In the genomic region with DNA sequence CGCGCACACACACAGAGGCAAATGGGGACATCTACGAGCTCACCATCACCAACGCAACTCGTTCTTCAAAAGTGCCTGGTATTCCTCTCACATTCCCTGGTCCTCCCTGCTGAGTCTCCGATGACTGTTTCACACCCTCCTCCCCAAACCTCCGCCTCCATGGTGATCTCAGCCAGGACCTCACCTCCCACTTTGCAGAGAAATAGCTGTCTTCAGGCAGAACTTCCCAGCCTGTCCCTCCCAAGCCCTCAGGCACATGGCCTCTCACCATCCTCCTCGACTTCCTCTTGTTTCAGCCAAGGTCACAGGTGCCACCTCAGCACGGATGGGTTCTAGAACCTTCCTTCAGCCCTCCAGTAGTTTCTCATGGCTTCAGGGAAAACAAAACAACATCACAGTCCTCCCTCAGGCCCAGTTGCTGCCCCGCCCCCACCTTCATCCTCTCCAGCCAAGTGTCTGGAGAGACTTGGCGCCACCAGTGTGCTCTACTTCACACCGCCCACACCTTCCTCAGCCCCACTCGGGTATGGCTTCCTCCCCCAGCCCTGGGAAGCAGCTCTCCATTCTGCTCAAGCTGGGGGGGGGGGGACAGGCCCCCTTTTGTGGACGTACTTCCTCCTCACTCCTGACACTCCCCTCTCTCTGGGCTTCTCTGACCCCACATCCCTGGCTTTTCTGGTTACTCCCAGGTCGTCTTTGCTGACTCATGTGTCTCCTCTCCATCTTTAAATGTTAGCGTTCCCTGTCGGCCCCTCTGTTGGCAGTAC, we compare ENCODE assay signal across 12 mouse cellular contexts. TPM values are rescaled to one million over a fixed set of nuclear protein-coding genes. Genes with fewer than 3 reads are reported as not detected.
A peak's percentile ranks its signal among the peaks of the same experiment; 100 is the strongest.
DNase-seq lines count a peak whose midpoint lies in the region; ATAC-seq and TF ChIP-seq lines count a peak whose summit lies in the region.
"Had no signal": no experiment of that assay in that cellular context is flagged by ENCODE, and none has a peak within 500 bp of the region (broad histone marks: within the 10 kb centered on the region; RNA-seq: fewer than 3 reads in every experiment).

No protein-coding gene starts in this region.

- H3K4me3 ChIP-seq in embryonic facial prominence, embryonic 11.5 days (ENCODE audit: low read depth, low read length), result no peak overlapping the region
- H3K4me3 ChIP-seq in embryonic facial prominence, embryonic 10.5 days, result no peak overlapping the region
- H3K4me3 ChIP-seq in lung, embryonic 16.5 days (ENCODE audit: low read length), result no peak overlapping the region
- H3K4me3 ChIP-seq in heart, embryonic 16.5 days (ENCODE audit: low read length), result no peak overlapping the region
- H3K4me3 ChIP-seq in hindbrain, postnatal 0 days (ENCODE audit: low read length), result no peak overlapping the region
- H3K4me3 ChIP-seq: forebrain, embryonic 15.5 days; neural tube, embryonic 12.5 days had no signal

- H3K9ac ChIP-seq in embryonic facial prominence, embryonic 11.5 days (replicated peaks; ENCODE audit: low read length), result no peak overlapping the region
- H3K9ac ChIP-seq in lung, embryonic 16.5 days (ENCODE audit: low read length), result no peak overlapping the region
- H3K9ac ChIP-seq in heart, embryonic 16.5 days (ENCODE audit: low read length), result no peak overlapping the region
- H3K9ac ChIP-seq in hindbrain, postnatal 0 days (replicated peaks; ENCODE audit: low read length), result no peak overlapping the region
- H3K9ac ChIP-seq: forebrain, embryonic 15.5 days; neural tube, embryonic 12.5 days had no signal

- 0 out of 2 replicates have a peak, but pooled peaks have one; percentile 9 for ATAC-seq in embryonic facial prominence, embryonic 11.5 days (replicated peaks; ENCODE audit: insufficient number of reproducible peaks, low FRiP score, low TSS enrichment, low read depth)
- peak; percentile 36; the same call in 1 of the 2 replicates for ATAC-seq in lung, embryonic 16.5 days (ENCODE audit: low read depth)
- peak; percentile 76; the same call in 1 of the 2 replicates for ATAC-seq in heart, embryonic 16.5 days (replicated peaks; ENCODE audit: extremely low read depth, insufficient read depth, low FRiP score)
- ATAC-seq in hindbrain, postnatal 0 days, result no peak
- ATAC-seq: forebrain, embryonic 15.5 days had no signal

- TF ChIP-seq CTCF in hindbrain, postnatal 0 days (IDR thresholded peaks at IDR 0.05; ENCODE audit: low read depth), result no peak

- H3K9me3 ChIP-seq in embryonic facial prominence, embryonic 11.5 days (replicated peaks; ENCODE audit: control insufficient read depth, low read length), result no peaks in the 10 kb centered on the region
- H3K9me3 ChIP-seq in embryonic facial prominence, embryonic 10.5 days, result no peaks in the 10 kb centered on the region
- H3K9me3 ChIP-seq in lung, embryonic 16.5 days (ENCODE audit: control insufficient read depth, low read length), result no peaks in the 10 kb centered on the region
- H3K9me3 ChIP-seq in heart, embryonic 16.5 days (replicated peaks; ENCODE audit: control insufficient read depth, low read length), result no peaks in the 10 kb centered on the region
- H3K9me3 ChIP-seq in hindbrain, postnatal 0 days (ENCODE audit: low read length), result no peaks in the 10 kb centered on the region
- H3K9me3 ChIP-seq: forebrain, embryonic 15.5 days; neural tube, embryonic 12.5 days had no signal

- 65% methylated on average over 17 of the region's 17 CpGs for WGBS in embryonic facial prominence, embryonic 11.5 days
- 69% methylated on average over 17 of the region's 17 CpGs for WGBS in embryonic facial prominence, embryonic 10.5 days
- 48% methylated on average over 17 of the region's 17 CpGs for WGBS in lung, embryonic 16.5 days
- WGBS in heart, embryonic 16.5 days, result 49% methylated on average over 17 of the region's 17 CpGs
- WGBS in hindbrain, postnatal 0 days, result 68% methylated on average over 17 of the region's 17 CpGs

- no peaks in the 10 kb centered on the region for H3K27me3 ChIP-seq in embryonic facial prominence, embryonic 11.5 days (ENCODE audit: control insufficient read depth, insufficient read depth, low read length)
- 0 out of 2 replicates have a peak, but pooled peaks cover 10% of the 10 kb centered on the region for H3K27me3 ChIP-seq in embryonic facial prominence, embryonic 10.5 days (replicated peaks; ENCODE audit: low read depth, poor library complexity, severe bottlenecking)
- no peaks in the 10 kb centered on the region for H3K27me3 ChIP-seq in lung, embryonic 16.5 days (ENCODE audit: control insufficient read depth, insufficient read depth, low read depth, low read length)
- H3K27me3 ChIP-seq in heart, embryonic 16.5 days (ENCODE audit: control insufficient read depth, insufficient read depth, low read length), result no peaks in the 10 kb centered on the region
- H3K27me3 ChIP-seq in hindbrain, postnatal 0 days (ENCODE audit: insufficient read depth, low read length), result no peaks in the 10 kb centered on the region
- H3K27me3 ChIP-seq: forebrain, embryonic 15.5 days; neural tube, embryonic 12.5 days had no signal

- H3K27ac ChIP-seq in embryonic facial prominence, embryonic 11.5 days (replicated peaks; ENCODE audit: low read depth, low read length), result no peak overlapping the region
- no peak overlapping the region for H3K27ac ChIP-seq in embryonic facial prominence, embryonic 10.5 days (replicated peaks)
- H3K27ac ChIP-seq in lung, embryonic 16.5 days (ENCODE audit: low read length), result no peak overlapping the region
- no peak overlapping the region for H3K27ac ChIP-seq in heart, embryonic 16.5 days (ENCODE audit: low read length)
- no peak overlapping the region for H3K27ac ChIP-seq in hindbrain, postnatal 0 days
- H3K27ac ChIP-seq: forebrain, embryonic 15.5 days; neural tube, embryonic 12.5 days had no signal

- H3K4me1 ChIP-seq in embryonic facial prominence, embryonic 11.5 days (ENCODE audit: control insufficient read depth, insufficient read depth, low read length), result no peaks in the 10 kb centered on the region
- H3K4me1 ChIP-seq in embryonic facial prominence, embryonic 10.5 days, result peaks cover 25% of the 10 kb centered on the region
- H3K4me1 ChIP-seq in lung, embryonic 16.5 days (replicated peaks; ENCODE audit: control insufficient read depth, insufficient read depth, low read length), result 0 out of 2 replicates have a peak, but pooled peaks cover 4% of the 10 kb centered on the region
- H3K4me1 ChIP-seq in heart, embryonic 16.5 days (ENCODE audit: control insufficient read depth, insufficient read depth, low read length), result peaks cover 6% of the 10 kb centered on the region; the same call in 1 of the 2 replicates
- H3K4me1 ChIP-seq in hindbrain, postnatal 0 days (ENCODE audit: insufficient read depth, low read length), result peaks cover 13% of the 10 kb centered on the region

- no peak overlapping the region for H3K4me2 ChIP-seq in embryonic facial prominence, embryonic 11.5 days (ENCODE audit: low read depth, low read length)
- H3K4me2 ChIP-seq in lung, embryonic 16.5 days (ENCODE audit: low read depth, low read length), result no peak overlapping the region
- no peak overlapping the region for H3K4me2 ChIP-seq in heart, embryonic 16.5 days (ENCODE audit: low read depth, low read length)
- no peak overlapping the region for H3K4me2 ChIP-seq in hindbrain, postnatal 0 days (ENCODE audit: low read depth, low read length)
- H3K4me2 ChIP-seq: forebrain, embryonic 15.5 days; neural tube, embryonic 12.5 days had no signal

- DNase-seq in embryonic facial prominence, embryonic 11.5 days (ENCODE audit: low spot score), result no peak
- DNase-seq in embryonic facial prominence, embryonic 10.5 days (ENCODE audit: low spot score), result no peak
- no peak for DNase-seq in lung, postnatal 14 days
- DNase-seq in right cerebral cortex, postnatal 14 days, result peak; percentile 65
- no peak for DNase-seq in hindbrain, postnatal 0 days (ENCODE audit: low spot score)
- DNase-seq in spleen, adult 18-20 months, result no peak
- DNase-seq: kidney, adult 18-20 months; lung, adult 18-20 months had no signal

- H3K36me3 ChIP-seq in embryonic facial prominence, embryonic 11.5 days (replicated peaks; ENCODE audit: control insufficient read depth, insufficient read depth, low read depth, low read length), result no peaks in the 10 kb centered on the region
- H3K36me3 ChIP-seq in embryonic facial prominence, embryonic 10.5 days (replicated peaks), result no peaks in the 10 kb centered on the region
- no peaks in the 10 kb centered on the region for H3K36me3 ChIP-seq in lung, embryonic 16.5 days (ENCODE audit: control insufficient read depth, insufficient read depth, low read length)
- H3K36me3 ChIP-seq in heart, embryonic 16.5 days (ENCODE audit: control insufficient read depth, insufficient read depth), result no peaks in the 10 kb centered on the region
- H3K36me3 ChIP-seq in hindbrain, postnatal 0 days (ENCODE audit: insufficient read depth, low read length), result no peaks in the 10 kb centered on the region; the same call in 1 of the 2 replicates
- H3K36me3 ChIP-seq: forebrain, embryonic 15.5 days had no signal

RNA-seq across cellular contexts. Expression of a gene that starts 13.4 kb away (rescaled TPM):
- polyA plus RNA-seq in embryonic facial prominence, embryonic 11.5 days (2014; fragmentation: Nextera tagmentation; extraction: Ambion mirVana), result 3.0 and 3.5 TPM in 2 replicates
- 3.4 and 3.6 TPM in 2 replicates for polyA plus RNA-seq in embryonic facial prominence, embryonic 10.5 days (2016; fragmentation: Nextera tagmentation; extraction: Ambion mirVana)
- 2.7 and 3.3 TPM in 2 replicates for polyA plus RNA-seq in lung, embryonic 16.5 days (2015; fragmentation: Nextera tagmentation; extraction: Ambion mirVana)
- polyA plus RNA-seq in heart, embryonic 16.5 days (2015; fragmentation: Nextera tagmentation; extraction: Ambion mirVana), result 8.4 and 9.3 TPM in 2 replicates
- 48.3 and 51.0 TPM in 2 replicates for total RNA-seq in hindbrain, postnatal 0 days (2014; rRNA removed)
- 60.0 and 64.7 TPM in 2 replicates for polyA plus RNA-seq in hindbrain, postnatal 0 days (2015; fragmentation: Nextera tagmentation; extraction: Ambion mirVana)
